Mouse (Mus musculus) embryo, embryonic 10 days (tissue): ENCODE results near the gene Sema5a.
A peak's percentile ranks its signal among the peaks of the same experiment; 100 is the strongest.

Experiments
- DNase-seq: peaks from one replicate; pipeline ENCODE4 v3.0.0-alpha.2; 2015; ENCODE audit warnings: low spot score

Gene Sema5a

DNA sequence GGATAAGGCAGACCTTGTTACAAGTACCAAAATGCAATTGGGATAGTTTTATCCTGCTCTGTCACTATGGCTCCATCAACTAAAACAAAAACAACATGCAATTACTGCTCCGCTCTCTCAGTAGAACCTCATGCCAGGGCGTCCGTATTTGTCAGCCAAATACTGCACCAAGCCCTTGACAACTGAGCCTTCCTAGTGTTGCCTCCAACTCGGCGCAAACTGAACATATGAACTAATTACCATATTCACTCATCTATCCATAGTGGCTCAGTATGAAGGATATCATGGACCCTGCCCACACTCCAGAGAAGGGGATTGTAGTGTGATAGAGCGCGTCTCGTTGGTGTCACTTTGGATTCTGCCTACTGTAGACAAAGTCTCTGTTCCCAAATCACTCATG is 389.1 kb downstream of the Sema5a start:
- DNase-seq: no peak

DNA sequence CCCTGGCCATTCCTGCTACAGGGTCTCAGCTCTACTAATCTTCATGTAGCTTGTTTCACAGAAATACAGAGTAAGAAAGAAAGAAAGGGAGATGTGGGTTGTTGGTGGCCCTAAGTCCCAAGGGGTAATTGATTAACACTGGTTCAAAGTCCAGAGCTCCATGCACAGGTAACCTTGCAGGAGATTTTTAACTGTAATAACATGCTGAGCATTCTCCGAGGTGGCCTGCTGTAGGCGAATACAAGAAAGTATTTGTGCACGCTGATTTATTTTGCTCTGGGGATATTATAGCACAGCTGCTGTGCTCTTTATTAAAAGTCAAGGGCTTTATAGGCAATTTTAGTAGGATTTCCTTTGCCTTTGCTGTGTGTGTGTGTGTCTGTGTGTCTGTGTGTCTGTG is 393.3 kb downstream of the Sema5a start:
- DNase-seq: no peak

DNA sequence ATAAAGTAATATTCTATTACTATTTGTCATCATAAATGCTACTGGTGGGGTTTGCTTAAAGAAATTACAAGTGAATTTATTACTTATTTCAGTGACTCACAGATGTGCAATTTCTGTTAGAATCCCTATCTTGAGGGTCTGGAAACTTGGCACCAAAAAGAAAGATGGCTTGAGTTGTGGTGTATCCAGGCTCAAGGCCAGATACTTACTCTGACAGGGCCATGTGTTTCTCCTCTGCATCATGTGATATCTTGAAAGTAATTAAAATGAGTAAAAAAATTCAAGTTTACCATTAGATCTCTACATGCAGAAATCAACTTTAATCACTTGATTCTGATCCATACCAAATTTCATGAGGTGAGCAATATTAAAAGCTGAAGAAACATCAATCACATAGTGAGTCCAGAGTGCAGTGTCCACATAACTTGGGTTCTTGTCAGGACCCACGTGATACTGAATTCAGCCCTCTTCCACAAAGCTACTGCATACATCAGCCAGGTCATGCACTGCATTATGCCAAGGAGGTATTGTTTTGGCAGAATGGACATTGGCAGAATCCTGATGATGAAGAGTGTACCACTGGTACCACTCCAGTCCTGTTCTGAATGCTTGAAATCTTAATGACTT is 402.6 kb downstream of the Sema5a start:
- no peak for DNase-seq

- DNase-seq: no peak
Observed at GRCm38 (mm10) chr15:32654046-32654445, 409.4 kb downstream of the Sema5a start.

DNA sequence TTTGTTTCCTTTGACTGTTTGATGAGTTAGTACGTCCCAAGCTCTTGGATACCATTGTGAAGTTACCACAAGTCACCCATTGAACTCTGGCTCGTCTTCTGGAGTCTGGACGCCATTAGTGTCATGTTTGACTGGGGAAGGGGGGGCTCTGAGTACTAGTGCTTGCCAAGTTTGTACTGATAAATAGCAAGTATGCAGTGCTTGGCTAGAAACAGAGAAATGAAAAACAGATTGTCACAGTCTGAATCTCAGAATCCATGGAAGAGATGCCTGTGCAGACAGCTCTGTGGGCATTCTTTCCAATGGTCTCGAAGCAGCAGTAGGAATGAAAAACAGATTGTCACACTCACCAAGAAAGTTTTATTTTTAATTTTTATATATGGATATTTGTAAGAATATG is 411.4 kb downstream of the Sema5a start:
- no peak for DNase-seq

GRCm38 (mm10) chr15:32676446-32676845 is 431.8 kb downstream of the Sema5a start:
- no peak for DNase-seq

DNA sequence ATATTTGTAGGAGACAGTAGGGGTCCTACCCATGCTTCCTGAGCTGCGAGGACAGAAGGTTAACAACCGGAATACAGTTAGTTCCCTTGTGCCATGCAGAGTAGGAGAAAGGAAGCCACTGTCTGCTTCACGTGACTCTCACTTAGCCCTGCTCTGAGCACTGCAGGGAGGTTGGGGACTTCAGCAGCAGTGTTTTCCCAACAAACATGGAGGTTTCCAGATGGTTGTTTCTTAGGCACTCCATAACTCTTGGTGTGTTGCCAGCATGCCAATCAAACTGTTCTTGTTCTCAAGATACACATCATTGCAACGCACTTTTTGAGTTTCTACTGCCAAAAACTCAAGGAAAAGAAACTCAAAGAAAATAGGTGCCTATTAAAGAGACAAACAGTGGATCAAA is 440.5 kb downstream of the Sema5a start:
- no peak for DNase-seq

DNA sequence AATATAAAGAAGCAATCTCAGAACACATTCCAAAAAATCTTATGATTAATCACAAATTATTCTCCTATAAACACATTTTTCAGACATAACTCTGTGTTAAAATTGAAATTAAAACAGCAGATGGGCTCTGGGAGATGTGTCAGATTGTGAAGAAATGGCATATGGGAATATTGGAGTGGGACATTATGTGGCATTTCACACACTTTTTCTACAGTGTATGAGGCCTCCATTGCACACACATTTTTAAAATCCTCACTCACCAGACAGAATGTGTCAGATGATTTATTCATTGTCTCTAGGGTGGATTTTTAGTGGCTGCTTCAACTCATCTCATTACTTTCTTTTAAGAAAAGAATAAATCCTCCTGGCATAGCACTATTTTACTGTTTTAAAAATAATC is 446.4 kb downstream of the Sema5a start:
- no peak for DNase-seq

DNA sequence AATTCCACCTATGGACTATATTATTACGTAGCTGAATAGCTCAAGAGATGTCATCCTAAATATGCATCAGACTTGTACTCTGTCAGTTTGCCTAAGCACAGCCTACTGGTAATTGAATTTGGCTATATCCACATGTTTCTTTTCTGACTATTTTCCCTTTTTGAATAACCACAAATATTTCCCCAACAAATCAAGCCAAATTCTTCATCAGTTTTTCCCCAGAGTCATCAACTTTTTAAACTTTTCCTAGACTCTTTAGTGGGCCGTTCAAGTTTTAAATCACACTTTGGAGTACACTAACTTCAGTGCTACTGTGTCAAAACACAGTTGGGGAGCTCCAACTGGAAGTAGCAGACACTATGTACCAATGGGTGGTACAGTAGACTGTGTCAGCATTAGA is 448.4 kb downstream of the Sema5a start:
- no peak for DNase-seq

DNA sequence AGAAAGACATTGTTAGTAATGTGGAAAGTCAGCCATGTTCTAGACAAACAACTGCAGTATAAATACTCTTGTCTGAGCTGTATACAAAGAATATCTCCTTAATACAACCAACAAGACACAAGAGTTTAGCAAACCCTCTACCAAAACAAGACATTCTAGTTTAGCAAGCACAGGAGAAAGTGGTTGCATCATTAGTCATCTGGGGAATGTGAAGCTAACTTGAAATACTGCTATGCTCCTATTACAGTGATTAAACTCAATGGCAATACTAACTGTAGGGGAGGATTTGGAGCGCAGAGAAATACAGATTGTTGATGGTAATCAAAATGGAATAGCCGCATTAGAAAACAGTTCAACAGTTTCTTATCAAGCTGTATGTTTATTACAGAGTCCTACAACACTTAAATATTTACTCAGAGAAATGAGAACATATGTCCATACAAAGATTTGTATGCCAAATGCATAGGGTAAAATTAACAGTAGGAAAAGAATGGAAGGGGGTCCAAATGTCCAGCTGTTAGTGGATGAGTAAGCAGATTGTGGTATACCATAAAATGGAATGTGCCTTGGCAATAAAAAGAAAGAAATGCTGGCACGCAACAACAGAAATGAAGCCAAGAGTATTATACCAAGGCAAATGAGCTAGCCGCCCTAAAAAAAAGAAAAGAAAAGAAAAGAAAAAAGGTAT is 472.8 kb downstream of the Sema5a start:
- DNase-seq: no peak

DNA sequence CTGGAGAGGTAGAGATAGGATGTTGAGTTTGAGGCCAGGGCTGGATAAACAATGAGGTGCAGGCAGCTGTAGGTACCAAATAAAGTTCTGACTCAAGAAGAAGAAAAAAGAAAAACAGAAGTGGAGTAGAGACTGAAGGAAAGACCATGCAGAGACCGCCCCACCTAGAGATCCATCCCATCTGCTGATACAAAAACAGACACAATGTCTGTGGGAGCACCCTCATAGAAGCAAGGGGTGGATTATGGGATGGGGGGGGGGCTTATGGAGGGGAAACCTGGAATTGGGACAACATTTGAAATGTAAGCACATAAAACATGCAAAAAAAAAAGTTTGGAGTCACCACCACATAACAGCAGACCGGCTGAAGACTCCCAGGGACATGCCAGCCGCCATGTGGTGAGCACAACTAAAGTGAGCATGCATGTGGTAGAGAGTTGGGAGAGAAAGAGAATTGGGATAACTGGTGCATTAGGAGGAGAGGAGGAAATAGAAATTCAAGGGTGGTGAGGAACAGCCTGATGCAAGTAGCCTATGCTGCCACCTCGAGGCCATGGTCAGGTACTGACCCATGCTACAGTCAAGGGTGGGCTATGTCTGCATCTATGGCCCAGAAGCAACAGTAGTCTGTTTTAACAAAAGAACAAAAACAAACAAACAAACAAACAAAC is 473.8 kb downstream of the Sema5a start:
- DNase-seq: peak; percentile 91

- no peak for DNase-seq
Observed at GRCm38 (mm10) chr15:32718964-32719311, 474.3 kb downstream of the Sema5a start.

DNA sequence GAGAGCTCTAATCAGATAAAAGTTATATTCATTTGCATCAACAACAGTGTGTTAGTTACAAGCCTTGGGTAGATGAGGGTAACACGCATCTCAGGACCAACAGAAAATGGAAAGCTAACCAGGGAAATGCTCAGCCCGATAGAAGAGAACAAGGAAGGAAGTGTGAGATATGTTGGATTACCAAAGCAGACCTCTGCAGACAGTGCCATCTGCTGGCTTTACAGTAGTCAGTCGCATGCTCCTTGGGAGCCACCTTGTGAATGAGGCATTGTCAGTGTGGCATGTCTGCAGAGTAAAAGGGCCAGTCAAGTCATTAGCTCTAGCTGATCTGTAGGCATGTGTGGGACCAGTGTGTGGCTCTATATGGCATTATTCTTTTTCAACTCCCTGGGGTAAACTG is 486.2 kb downstream of the Sema5a start:
- DNase-seq: peak; percentile 60
